Mouse (Mus musculus): ENCODE results near the gene Htra1. TPM values are rescaled to one million over a fixed set of nuclear protein-coding genes. Genes with fewer than 3 reads are reported as not detected.

Gene Htra1
- total and polyA plus RNA-seq, 2 experiments from 2014 or later = 49.4 to 58.7 TPM

DNA sequence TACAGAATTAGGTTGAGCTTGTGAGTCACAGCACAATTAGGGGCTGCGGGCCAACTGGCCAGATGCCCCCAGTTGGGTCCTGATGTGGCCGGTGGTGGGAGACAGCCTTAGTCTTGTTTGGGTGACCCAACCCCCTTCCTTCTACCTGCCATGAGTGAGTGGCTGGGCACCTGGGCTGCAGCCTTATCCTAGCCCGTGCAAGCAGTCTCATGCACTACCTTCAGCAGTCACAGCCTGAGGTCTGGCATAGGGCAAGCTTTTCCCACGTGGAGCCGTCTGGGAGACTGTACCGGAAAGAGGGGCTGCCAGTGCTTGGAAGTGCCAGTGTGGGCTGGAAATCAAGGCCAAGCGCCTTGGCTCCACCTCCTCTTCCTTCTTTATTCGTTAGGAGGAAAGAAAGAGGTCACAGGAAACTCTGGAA, 13.4 kb downstream of the Htra1 start:
- Histone ChIP-seq H3K27me3 (ENCODE audit: insufficient read depth, low read length) (no peaks in the 10 kb centered on the region), H3K27ac (peak overlapping the region; percentile 54; the same call in 1 of the 2 replicates), H3K4me1 (ENCODE audit: insufficient read depth, low read length) (peaks cover 9% of the 10 kb centered on the region; the same call in 1 of the 2 replicates), H3K9me3 (ENCODE audit: low read length) (no peaks in the 10 kb centered on the region), H3K36me3 (ENCODE audit: insufficient read depth, low read length) (no peaks in the 10 kb centered on the region), H3K4me3 (ENCODE audit: low read length) (no peak overlapping the region), H3K9ac (replicated peaks; ENCODE audit: low read length) (no peak overlapping the region), H3K4me2 (ENCODE audit: low read depth, low read length) (no peak overlapping the region)
- no peak for TF ChIP-seq CTCF (IDR thresholded peaks at IDR 0.05; ENCODE audit: low read depth)
- ATAC-seq (peak; percentile 77), DNase-seq (ENCODE audit: low spot score) (peak; percentile 66)
- 44% methylated on average over 8 of the region's 8 CpGs for WGBS

DNA sequence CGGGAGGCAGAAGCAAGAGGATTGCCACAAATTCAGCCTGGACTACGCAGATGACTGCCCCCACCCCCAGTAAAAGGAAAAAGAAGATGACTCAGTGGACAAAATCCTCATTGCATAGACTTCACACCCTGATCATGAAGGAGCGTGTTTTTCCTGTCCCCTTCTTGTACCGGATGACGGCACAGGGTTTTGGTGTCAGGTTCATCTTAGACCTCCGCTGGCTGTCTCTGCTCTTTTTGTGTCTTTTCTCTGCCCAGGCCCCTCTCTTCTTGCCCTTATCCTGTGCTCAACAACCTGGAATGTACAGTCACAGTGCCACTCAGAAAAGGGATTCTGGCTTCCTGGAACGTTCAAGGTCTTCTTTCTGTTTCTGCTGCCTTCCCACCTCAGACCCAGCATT, 14.6 kb downstream of the Htra1 start:
- TF ChIP-seq CTCF (IDR thresholded peaks at IDR 0.05; ENCODE audit: low read depth) = no peak
- Histone ChIP-seq H3K4me3 (ENCODE audit: low read length) (no peak overlapping the region), H3K9ac (replicated peaks; ENCODE audit: low read length) (no peak overlapping the region), H3K9me3 (ENCODE audit: low read length) (no peaks in the 10 kb centered on the region), H3K36me3 (ENCODE audit: insufficient read depth, low read length) (no peaks in the 10 kb centered on the region), H3K4me2 (ENCODE audit: low read depth, low read length) (no peak overlapping the region), H3K27me3 (ENCODE audit: insufficient read depth, low read length) (no peaks in the 10 kb centered on the region), H3K4me1 (ENCODE audit: insufficient read depth, low read length) (peaks cover 9% of the 10 kb centered on the region; the same call in 1 of the 2 replicates), H3K27ac (no peak overlapping the region)
- 92% methylated on average over 7 of the region's 7 CpGs for WGBS
- DNase-seq (ENCODE audit: low spot score) (no peak), ATAC-seq (no peak)

DNA sequence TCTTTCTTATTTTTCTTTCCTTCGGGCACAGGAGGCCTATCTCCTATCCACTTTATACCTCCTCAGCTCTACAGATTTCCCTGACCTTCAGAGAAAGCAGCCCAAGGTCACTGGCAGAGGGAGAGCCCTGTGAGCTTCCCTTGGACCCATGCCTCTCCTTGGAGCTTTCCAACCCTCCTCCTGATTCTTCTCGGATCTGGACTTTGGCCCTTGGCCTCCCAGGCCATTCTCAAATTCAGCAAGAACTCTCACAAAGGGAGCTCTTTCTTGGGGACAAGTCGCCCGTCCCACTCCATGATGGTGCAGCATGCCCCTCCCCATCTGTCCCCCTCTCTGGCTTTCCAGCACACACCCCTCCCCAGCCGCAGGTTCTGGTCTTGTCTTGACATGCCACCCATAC, 15.1 kb downstream of the Htra1 start:
- no peaks in the 10 kb centered on the region for H3K27me3 ChIP-seq (ENCODE audit: insufficient read depth, low read length)
- DNase-seq (ENCODE audit: low spot score) (no peak), ATAC-seq (no peak)
- H3K36me3 ChIP-seq (ENCODE audit: insufficient read depth, low read length) = no peaks in the 10 kb centered on the region
- WGBS = 79% methylated on average over 5 of the region's 5 CpGs
- no peak overlapping the region for H3K4me2 ChIP-seq (ENCODE audit: low read depth, low read length)
- H3K9me3 ChIP-seq (ENCODE audit: low read length) = no peaks in the 10 kb centered on the region
- H3K27ac ChIP-seq = no peak overlapping the region
- peaks cover 9% of the 10 kb centered on the region; the same call in 1 of the 2 replicates for H3K4me1 ChIP-seq (ENCODE audit: insufficient read depth, low read length)
- no peak overlapping the region for H3K9ac ChIP-seq (replicated peaks; ENCODE audit: low read length)
- TF ChIP-seq CTCF (IDR thresholded peaks at IDR 0.05; ENCODE audit: low read depth) = no peak
- no peak overlapping the region for H3K4me3 ChIP-seq (ENCODE audit: low read length)

DNA sequence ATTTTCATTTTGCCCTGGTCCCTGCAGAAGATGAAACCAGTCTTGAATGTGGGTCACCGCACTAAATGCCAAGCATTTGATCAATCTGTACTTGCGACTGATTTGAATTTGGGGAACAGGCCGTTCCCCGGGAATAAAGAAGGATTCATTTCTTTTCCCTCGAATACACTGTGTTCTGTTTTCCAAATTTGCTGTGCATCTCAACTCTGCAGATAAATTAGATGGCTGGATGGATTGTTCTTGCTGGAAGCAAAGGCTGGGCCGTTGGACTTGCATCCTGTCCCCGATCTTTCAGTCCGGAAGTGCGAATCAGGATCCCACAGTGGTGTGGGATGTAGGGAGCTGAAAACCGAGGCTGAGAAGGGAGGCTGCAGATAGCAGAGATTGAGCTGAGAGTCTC, 17.5 kb downstream of the Htra1 start:
- no peak for DNase-seq (ENCODE audit: low spot score)
- H3K4me2 ChIP-seq (ENCODE audit: low read depth, low read length) = no peak overlapping the region

DNA sequence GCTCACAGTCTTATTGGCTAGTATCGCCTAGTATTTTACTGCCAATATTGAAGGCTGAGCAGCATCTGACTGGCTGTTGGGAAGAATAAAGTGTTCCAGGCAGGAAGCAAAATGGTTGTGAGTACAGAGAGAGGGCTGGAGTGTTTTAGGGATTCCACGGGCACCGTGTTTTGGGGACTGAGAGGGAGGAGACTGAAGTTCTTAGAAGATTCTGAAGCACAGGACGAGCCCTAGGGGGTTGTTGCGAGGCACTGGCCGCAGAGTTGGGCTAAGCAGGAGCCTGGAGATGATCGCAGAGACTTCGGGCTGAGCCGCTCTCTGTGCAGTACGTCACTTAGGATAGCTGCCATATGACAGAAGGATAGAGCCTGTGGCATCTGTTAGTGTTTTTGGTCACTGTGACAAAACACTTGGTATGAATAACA, 18.3 kb downstream of the Htra1 start:
- DNase-seq (ENCODE audit: low spot score) (no peak), ATAC-seq (no peak)
- H3K9ac ChIP-seq (replicated peaks; ENCODE audit: low read length) = no peak overlapping the region
- H3K4me3 ChIP-seq (ENCODE audit: low read length) = no peak overlapping the region
- H3K27me3 ChIP-seq (ENCODE audit: insufficient read depth, low read length) = no peaks in the 10 kb centered on the region
- no peaks in the 10 kb centered on the region for H3K36me3 ChIP-seq (ENCODE audit: insufficient read depth, low read length)
- WGBS = 74% methylated on average over 10 of the region's 10 CpGs
- H3K27ac ChIP-seq = no peak overlapping the region
- no peaks in the 10 kb centered on the region for H3K9me3 ChIP-seq (ENCODE audit: low read length)
- H3K4me1 ChIP-seq (ENCODE audit: insufficient read depth, low read length) = 0 out of 2 replicates have a peak, but pooled peaks cover 3% of the 10 kb centered on the region
- no peak for TF ChIP-seq CTCF (IDR thresholded peaks at IDR 0.05; ENCODE audit: low read depth)
- no peak overlapping the region for H3K4me2 ChIP-seq (ENCODE audit: low read depth, low read length)

More for the DNA sequence above, 17.5 kb downstream of the Htra1 start:
- no peaks in the 10 kb centered on the region for H3K36me3 ChIP-seq (ENCODE audit: insufficient read depth, low read length)
- H3K27me3 ChIP-seq (ENCODE audit: insufficient read depth, low read length) = no peaks in the 10 kb centered on the region
- no peaks in the 10 kb centered on the region for H3K9me3 ChIP-seq (ENCODE audit: low read length)
- H3K4me3 ChIP-seq (ENCODE audit: low read length) = no peak overlapping the region
- no peak; the same call in 1 of the 2 replicates for ATAC-seq
- H3K9ac ChIP-seq (replicated peaks; ENCODE audit: low read length) = no peak overlapping the region
- H3K4me1 ChIP-seq (ENCODE audit: insufficient read depth, low read length) = peaks cover 9% of the 10 kb centered on the region; the same call in 1 of the 2 replicates
- no peak overlapping the region for H3K27ac ChIP-seq
- WGBS = 84% methylated on average over 10 of the region's 10 CpGs
- no peak for TF ChIP-seq CTCF (IDR thresholded peaks at IDR 0.05; ENCODE audit: low read depth)

DNA sequence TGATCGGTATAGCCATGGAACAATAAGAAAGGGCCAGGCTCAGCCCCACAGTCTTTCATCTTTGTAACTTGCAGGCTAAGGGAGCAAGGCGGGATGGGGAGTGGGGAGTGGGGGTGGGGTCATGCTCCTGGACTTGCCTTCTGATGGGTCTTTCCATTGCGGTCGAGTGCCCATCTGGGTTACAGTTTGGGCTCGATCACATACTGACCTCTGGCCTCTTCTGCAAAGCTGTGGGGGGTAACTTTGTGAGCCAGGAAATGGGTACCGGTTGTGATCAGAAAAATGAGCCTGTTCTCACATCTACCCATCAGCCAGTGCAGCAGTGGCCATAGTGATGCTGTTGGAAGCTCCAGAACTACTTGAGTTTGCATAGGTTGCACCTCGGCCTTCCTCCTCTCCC, 22.6 kb downstream of the Htra1 start:
- no peaks in the 10 kb centered on the region for H3K36me3 ChIP-seq (ENCODE audit: insufficient read depth, low read length)
- no peaks in the 10 kb centered on the region for H3K4me1 ChIP-seq (ENCODE audit: insufficient read depth, low read length)
- DNase-seq (ENCODE audit: low spot score) = no peak
- no peak overlapping the region for H3K4me3 ChIP-seq (ENCODE audit: low read length)
- no peaks in the 10 kb centered on the region for H3K9me3 ChIP-seq (ENCODE audit: low read length)
- H3K9ac ChIP-seq (replicated peaks; ENCODE audit: low read length) = no peak overlapping the region
- H3K27me3 ChIP-seq (ENCODE audit: insufficient read depth, low read length) = no peaks in the 10 kb centered on the region
- no peak for TF ChIP-seq CTCF (IDR thresholded peaks at IDR 0.05; ENCODE audit: low read depth)
- WGBS = 62% methylated on average over 7 of the region's 7 CpGs
- no peak for ATAC-seq
- no peak overlapping the region for H3K4me2 ChIP-seq (ENCODE audit: low read depth, low read length)
- H3K27ac ChIP-seq = no peak overlapping the region

DNA sequence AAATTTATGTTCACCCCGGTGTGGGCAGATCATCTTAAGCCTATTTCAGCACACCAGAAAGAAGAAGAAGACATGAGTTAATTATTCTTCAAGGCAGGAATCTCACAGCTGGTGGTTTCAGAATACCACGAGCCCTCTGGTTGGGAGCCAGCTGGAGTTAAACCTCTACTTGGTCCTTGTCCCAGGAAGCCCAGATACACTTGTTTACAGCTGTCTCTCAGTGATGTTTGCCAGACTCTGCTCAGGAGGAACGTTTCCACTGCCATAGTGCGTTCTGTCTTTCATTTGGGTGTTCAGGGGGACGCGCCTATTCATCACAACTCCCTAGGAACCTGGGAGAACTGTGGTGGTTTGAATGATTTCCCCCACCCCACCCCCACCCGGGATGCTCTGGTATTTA, 24.0 kb downstream of the Htra1 start:
- no peak overlapping the region for H3K27ac ChIP-seq
- 28% methylated on average over 7 of the region's 7 CpGs for WGBS
- ATAC-seq = peak; percentile 32; the same call in 1 of the 2 replicates

More for the DNA sequence above, 24.0 kb downstream of the Htra1 start:
- peak; percentile 76 for DNase-seq (ENCODE audit: low spot score)
- no peak for TF ChIP-seq CTCF (IDR thresholded peaks at IDR 0.05; ENCODE audit: low read depth)
- H3K9ac ChIP-seq (replicated peaks; ENCODE audit: low read length) = no peak overlapping the region
- no peaks in the 10 kb centered on the region for H3K9me3 ChIP-seq (ENCODE audit: low read length)
- no peaks in the 10 kb centered on the region for H3K27me3 ChIP-seq (ENCODE audit: insufficient read depth, low read length)
- H3K4me3 ChIP-seq (ENCODE audit: low read length) = no peak overlapping the region
- H3K36me3 ChIP-seq (ENCODE audit: insufficient read depth, low read length) = no peaks in the 10 kb centered on the region
- no peaks in the 10 kb centered on the region for H3K4me1 ChIP-seq (ENCODE audit: insufficient read depth, low read length)
- H3K4me2 ChIP-seq (ENCODE audit: low read depth, low read length) = no peak overlapping the region

Data from hindbrain, postnatal 0 days (tissue).